9 mouse cellular contexts compared by ENCODE assay signal in the genomic region with DNA sequence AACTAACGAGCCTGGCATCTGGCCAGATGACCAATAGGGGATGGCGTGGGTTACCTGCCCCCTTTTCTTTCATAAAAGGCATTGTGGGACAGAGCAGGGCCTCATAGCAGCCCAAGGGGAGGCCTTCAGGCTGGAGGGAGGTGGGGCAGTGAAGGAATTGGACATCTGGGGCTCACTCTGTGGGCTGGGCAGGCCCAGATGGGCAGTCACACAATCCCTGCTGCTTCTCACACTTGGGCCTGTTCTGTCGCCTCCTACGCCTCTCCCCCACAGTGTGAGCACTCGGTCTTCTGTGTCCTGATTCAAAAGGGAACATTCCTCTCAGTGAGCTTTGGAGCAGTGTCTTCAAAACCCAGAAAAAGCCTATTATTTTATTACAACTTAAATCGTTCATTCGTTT. TPM values are rescaled to one million over a fixed set of nuclear protein-coding genes. Genes with fewer than 3 reads are reported as not detected.
A peak's percentile ranks its signal among the peaks of the same experiment; 100 is the strongest.
DNase-seq lines count a peak whose midpoint lies in the region.
"Had no signal": no experiment of that assay in that cellular context is flagged by ENCODE, and none has a peak within 500 bp of the region (broad histone marks: within the 10 kb centered on the region; RNA-seq: fewer than 3 reads in every experiment).

No protein-coding gene starts in this region.

- DNase-seq in heart, adult 9 months (ENCODE audit: low spot score in 2 of 2) = peak; percentile 8
- no peak for DNase-seq in heart, adult 8-10 months (ENCODE audit: low spot score)
- DNase-seq in cerebellum, adult 11 months = peak; percentile 70
- DNase-seq in frontal cortex, postnatal 36 days (ENCODE audit: low spot score in 2 of 2) = peak; percentile 82 to 90
- DNase-seq in left cerebral cortex, postnatal 14 days (ENCODE audit: low spot score in 2 of 2) = peak; percentile 74 to 87
- peak; percentile 59 for DNase-seq in testis, postnatal 14 days (ENCODE audit: low spot score)
- DNase-seq in natural killer cell, adult 2 months (ENCODE audit: low spot score in 2 of 2) = no peak
- no peak for DNase-seq in adrenal gland, adult 2 months

- intact Hi-C loops in left cerebral cortex, postnatal 14 days (cut with DNase I) = no loop called here

RNA-seq across cellular contexts. Expression of a gene that starts 8.5 kb away (rescaled TPM):
- total RNA-seq in heart, adult 8-10 months (2022) = 10 to 100 TPM; 29.8 to 39.9 (median 33.4) TPM
- total RNA-seq in left cerebral cortex, postnatal 14 days (2021) = 1 to 10 TPM; 5.5 to 7.2 TPM
- 10 to 100 TPM; 12.4 to 12.9 TPM for total RNA-seq in adrenal gland, adult 2 months (2021)
- 5.7 and 8.9 TPM in 2 replicates for polyA plus RNA-seq in adrenal gland, adult 2 months (2012; rRNA removed)
- total RNA-seq: CH12.LX had no signal

RNA-seq across cellular contexts. Expression of a gene that starts 44.8 kb away (rescaled TPM):
- total RNA-seq in heart, adult 8-10 months (2022) = 1 to 10 TPM in 3 of 4 experiments, under 1 TPM in 1; 0.90 to 2.4 (median 1.5) TPM
- total RNA-seq in left cerebral cortex, postnatal 14 days (2021) = 1 to 10 TPM; 1.4 to 2.7 TPM
- total RNA-seq in adrenal gland, adult 2 months (2021) = 1 to 10 TPM; 5.8 to 8.9 TPM
- 2.7 and 3.7 TPM in 2 replicates for polyA plus RNA-seq in adrenal gland, adult 2 months (2012; rRNA removed)
- total RNA-seq: CH12.LX had no signal

Comparison
In these comparisons a context has a peak if more than half of its experiments do, and no peak if none do; other contexts are left out.
1. DNase-seq: peak in heart, adult 9 months (2 of 2), cerebellum, adult 11 months (single experiment), frontal cortex, postnatal 36 days (2 of 2), left cerebral cortex, postnatal 14 days (2 of 2) and testis, postnatal 14 days (single experiment); none in heart, adult 8-10 months (single experiment), natural killer cell, adult 2 months (0 of 2) and adrenal gland, adult 2 months (single experiment).